13 mouse cellular contexts compared by ENCODE assay signal in the genomic region with DNA sequence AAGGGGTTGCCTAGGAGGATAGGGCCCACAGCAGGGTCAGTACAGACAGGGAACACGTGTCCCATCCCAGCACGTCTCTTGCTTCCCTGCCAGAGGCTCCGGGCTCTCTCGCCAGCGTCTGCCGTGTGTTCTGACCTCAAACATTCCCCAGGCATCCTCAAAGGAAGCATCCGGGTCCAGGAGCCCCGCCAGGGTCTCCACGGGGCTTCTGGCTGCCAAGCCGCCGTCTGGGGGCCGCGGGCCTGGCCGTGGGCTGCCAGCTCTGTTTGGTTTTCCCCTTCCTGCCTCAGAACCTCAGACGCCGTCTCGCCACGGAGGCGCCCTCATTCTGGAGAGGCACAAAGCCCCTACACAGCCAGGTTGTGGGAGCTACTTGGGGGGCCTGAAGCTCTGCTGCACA. TPM values are rescaled to one million over a fixed set of nuclear protein-coding genes. Genes with fewer than 3 reads are reported as not detected.
DNase-seq lines count a peak whose midpoint lies in the region; ATAC-seq and TF ChIP-seq lines count a peak whose summit lies in the region.
"Had no signal": no experiment of that assay in that cellular context is flagged by ENCODE, and none has a peak within 500 bp of the region (broad histone marks: within the 10 kb centered on the region; RNA-seq: fewer than 3 reads in every experiment).

No protein-coding gene starts in this region.

- no peaks in the 10 kb centered on the region for H3K27me3 ChIP-seq in kidney, embryonic 14.5 days (ENCODE audit: control insufficient read depth, insufficient read depth, low read length)
- H3K27me3 ChIP-seq in intestine, embryonic 15.5 days (replicated peaks): no peaks in the 10 kb centered on the region

- in situ Hi-C loops in ES-E14 (cut with MboI; ENCODE audit: low sequenced_read_pairs in 2 of 2, unreplicated experiment in 2 of 2): loop anchor here in 1 of 2 experiments (10.0 kb wide), 1 partner anchor 99 kb away; no protein-coding TSS in a partner anchor

- H3K27ac ChIP-seq in kidney, embryonic 14.5 days (ENCODE audit: low read depth, low read length): peak overlapping the region; percentile 7; the same call in 1 of the 2 replicates
- no peak overlapping the region for H3K27ac ChIP-seq in ES-E14 (ENCODE audit: insufficient read depth, low read depth, low read length, poor library complexity, severe bottlenecking)
- H3K27ac ChIP-seq in intestine, embryonic 15.5 days: peak overlapping the region; percentile 24; the same call in 1 of the 2 replicates
- H3K27ac ChIP-seq: liver, embryonic 15.5 days had no signal

- peak; percentile 57 to 69 for DNase-seq in cerebellum, postnatal 10 days
- no peak for DNase-seq in cerebellum, postnatal 4 days (ENCODE audit: low spot score in 2 of 2)
- DNase-seq in kidney, postnatal 14 days: no peak
- DNase-seq in ES-E14 (ENCODE audit: low read depth, low spot score): no peak
- no peak for DNase-seq in frontal cortex, postnatal 25 days (ENCODE audit: low spot score in 2 of 2)
- DNase-seq: adrenal gland, adult 8-10 months; gastrocnemius, postnatal 10 days; kidney, adult 11 months had no signal

- H3K9ac ChIP-seq in kidney, embryonic 14.5 days (ENCODE audit: low read depth, low read length): no peak overlapping the region; the same call in 1 of the 2 replicates
- H3K9ac ChIP-seq in ES-E14 (ENCODE audit: insufficient read depth, low read depth, low read length, poor library complexity, severe bottlenecking): peak overlapping the region; percentile 55; the same call in 1 of the 2 replicates
- H3K9ac ChIP-seq in intestine, embryonic 15.5 days: peak overlapping the region; percentile 44
- H3K9ac ChIP-seq: liver, embryonic 15.5 days had no signal

- no peak overlapping the region for H3K4me3 ChIP-seq in kidney, embryonic 14.5 days (ENCODE audit: low read length)
- H3K4me3 ChIP-seq in ES-E14 (ENCODE audit: insufficient read depth in 1 of 2, low read depth in 1 of 2, low read length in 2 of 2, poor library complexity in 1 of 2, severe bottlenecking in 1 of 2): 0 out of 4 replicates have a peak overlapping the region, but pooled peaks of 1 of the 2 experiments have one; percentile 36
- no peak overlapping the region for H3K4me3 ChIP-seq in intestine, embryonic 15.5 days (replicated peaks)
- H3K4me3 ChIP-seq: liver, embryonic 15.5 days had no signal

- H3K4me2 ChIP-seq in kidney, embryonic 14.5 days (replicated peaks; ENCODE audit: low read depth, low read length): no peak overlapping the region
- peak overlapping the region; percentile 36; the same call in 1 of the 2 replicates for H3K4me2 ChIP-seq in intestine, embryonic 15.5 days (replicated peaks)
- H3K4me2 ChIP-seq: liver, embryonic 15.5 days had no signal

- no peak for ATAC-seq in kidney, embryonic 14.5 days (ENCODE audit: low FRiP score, low TSS enrichment)
- no peak for ATAC-seq in intestine, embryonic 15.5 days
- ATAC-seq in frontal cortex, adult (ENCODE audit: low TSS enrichment): no peak

- H3K9me3 ChIP-seq in kidney, embryonic 14.5 days (ENCODE audit: control insufficient read depth, low read length): no peaks in the 10 kb centered on the region
- no peaks in the 10 kb centered on the region for H3K9me3 ChIP-seq in ES-E14 (ENCODE audit: control insufficient read depth, insufficient read depth, low read depth, low read length)
- no peaks in the 10 kb centered on the region for H3K9me3 ChIP-seq in intestine, embryonic 15.5 days
- H3K9me3 ChIP-seq: liver, embryonic 15.5 days had no signal

- WGBS in kidney, embryonic 14.5 days: 42% methylated on average over 19 of the region's 19 CpGs
- WGBS in intestine, embryonic 15.5 days: 20% methylated on average over 19 of the region's 19 CpGs

- H3K36me3 ChIP-seq in kidney, embryonic 14.5 days (ENCODE audit: control insufficient read depth, insufficient read depth, low read length): no peaks in the 10 kb centered on the region
- no peaks in the 10 kb centered on the region for H3K36me3 ChIP-seq in ES-E14 (ENCODE audit: control insufficient read depth, insufficient read depth, low read length, poor library complexity, severe bottlenecking)
- H3K36me3 ChIP-seq in intestine, embryonic 15.5 days: no peaks in the 10 kb centered on the region
- H3K36me3 ChIP-seq: liver, embryonic 15.5 days had no signal

- peaks cover 22% of the 10 kb centered on the region for H3K4me1 ChIP-seq in kidney, embryonic 14.5 days (ENCODE audit: control insufficient read depth, insufficient read depth, low read length)
- H3K4me1 ChIP-seq in ES-E14 (ENCODE audit: control insufficient read depth in 2 of 2, insufficient read depth in 2 of 2, low read length in 2 of 2, poor library complexity in 1 of 2): peaks cover 0 to 13% of the 10 kb centered on the region in 2 experiments; a peak in 2 of 4 replicates
- peaks cover 34% of the 10 kb centered on the region for H3K4me1 ChIP-seq in intestine, embryonic 15.5 days (replicated peaks)

TF ChIP-seq in ES-E14, 5 proteins besides CTCF, POLR2A, EP300 and RAD21:
- TF ChIP-seq ZC3H11A (IDR thresholded peaks at IDR 0.05; ENCODE audit: borderline replicate concordance, low read depth, low read length): no peak
- TF ChIP-seq ZNF384 (IDR thresholded peaks at IDR 0.05; ENCODE audit: low read depth, low read length): no peak
- no peak for TF ChIP-seq MAFK (IDR thresholded peaks at IDR 0.05; ENCODE audit: insufficient read depth, low read depth, low read length)
- TF ChIP-seq CHD2 (IDR thresholded peaks at IDR 0.05; ENCODE audit: low read depth, low read length): no peak
- no peak for TF ChIP-seq HCFC1 (IDR thresholded peaks at IDR 0.05; ENCODE audit: borderline replicate concordance, insufficient read depth, low read length)

RNA-seq across cellular contexts. Expression of a gene that starts 1.0 kb away (rescaled TPM):
- not detected in 2 replicates for polyA plus RNA-seq in kidney, embryonic 14.5 days (2014; fragmentation: Nextera tagmentation; extraction: Ambion mirVana)
- 0.42 and 0.94 TPM in 2 replicates for total RNA-seq in ES-E14 (2012; rRNA removed)
- 5.4 and 5.6 TPM in 2 replicates for polyA plus RNA-seq in intestine, embryonic 15.5 days (2015; fragmentation: Nextera tagmentation; extraction: Ambion mirVana)
- total RNA-seq: layer of hippocampus, postnatal 25 days had no signal

RNA-seq across cellular contexts. Expression of a gene that starts 8.0 kb away (rescaled TPM):
- polyA plus RNA-seq in kidney, embryonic 14.5 days (2014; fragmentation: Nextera tagmentation; extraction: Ambion mirVana): 3.1 and 3.7 TPM in 2 replicates
- total RNA-seq in ES-E14 (2012; rRNA removed): 1.6 and 3.7 TPM in 2 replicates
- polyA plus RNA-seq in intestine, embryonic 15.5 days (2015; fragmentation: Nextera tagmentation; extraction: Ambion mirVana): 4.8 and 4.9 TPM in 2 replicates

RNA-seq across cellular contexts. Expression of a gene that starts 27.0 kb away (rescaled TPM):
- 92.8 and 124 TPM in 2 replicates for polyA plus RNA-seq in kidney, embryonic 14.5 days (2014; fragmentation: Nextera tagmentation; extraction: Ambion mirVana)
- 3.6 and 13.7 TPM in 2 replicates for total RNA-seq in ES-E14 (2012; rRNA removed)
- 130 and 145 TPM in 2 replicates for polyA plus RNA-seq in intestine, embryonic 15.5 days (2015; fragmentation: Nextera tagmentation; extraction: Ambion mirVana)

RNA-seq across cellular contexts. Expression of a gene that starts 45.8 kb away (rescaled TPM):
- polyA plus RNA-seq in kidney, embryonic 14.5 days (2014; fragmentation: Nextera tagmentation; extraction: Ambion mirVana): 223 and 260 TPM in 2 replicates
- 535 and 745 TPM in 2 replicates for total RNA-seq in ES-E14 (2012; rRNA removed)
- 282 and 329 TPM in 2 replicates for polyA plus RNA-seq in intestine, embryonic 15.5 days (2015; fragmentation: Nextera tagmentation; extraction: Ambion mirVana)

RNA-seq across cellular contexts. Expression of a gene that starts 51.2 kb away (rescaled TPM):
- polyA plus RNA-seq in kidney, embryonic 14.5 days (2014; fragmentation: Nextera tagmentation; extraction: Ambion mirVana): not detected in 2 replicates
- 6.6 and 17.8 TPM in 2 replicates for total RNA-seq in ES-E14 (2012; rRNA removed)
- polyA plus RNA-seq in intestine, embryonic 15.5 days (2015; fragmentation: Nextera tagmentation; extraction: Ambion mirVana): 1.2 and 1.9 TPM in 2 replicates

Comparison
In these comparisons a context has a peak if more than half of its experiments do, and no peak if none do; other contexts are left out.
1. DNase-seq: peak in cerebellum, postnatal 10 days (2 of 2); none in cerebellum, postnatal 4 days (0 of 2), kidney, postnatal 14 days (single experiment), ES-E14 (single experiment) and frontal cortex, postnatal 25 days (0 of 2).